Mouse (Mus musculus) intestine, embryonic 16.5 days (tissue): ENCODE data around the gene Hoxa9. TPM values are rescaled to one million over a fixed set of nuclear protein-coding genes. Genes with fewer than 3 reads are reported as not detected.

Source experiments
- ATAC-seq: fragments of 200-750 bp; cut with Nextera tagmentation; 2 replicates; pipeline ENCODE4 v1.8.0; 2017; ENCODE audit warnings: moderate TSS enrichment, moderate library complexity
- H3K27ac ChIP-seq: fragments of 300-500 bp; sonication (generic); 2 replicates; pipeline ENCODE4 v1.5.1; 2014; ENCODE audit warnings: mild to moderate bottlenecking, low read length
- H3K27me3 ChIP-seq: fragments of 300-500 bp; sonication (generic); replicated peaks from 2 replicates; pipeline ENCODE4 v1.6.1; 2014; ENCODE audit warnings: low read length, control low read depth, mixed read lengths; ENCODE audit not compliant: control insufficient read depth, insufficient read depth
- H3K36me3 ChIP-seq: fragments of 300-500 bp; sonication (generic); 2 replicates; pipeline ENCODE4 v1.6.1; 2014; ENCODE audit warnings: low read length, control low read depth; ENCODE audit not compliant: control insufficient read depth, insufficient read depth
- H3K4me1 ChIP-seq: fragments of 300-500 bp; sonication (generic); 2 replicates; pipeline ENCODE4 v1.6.1; 2014; ENCODE audit warnings: low read length, control low read depth, mixed read lengths; ENCODE audit not compliant: control insufficient read depth, insufficient read depth
- H3K4me2 ChIP-seq: fragments of 300-500 bp; sonication (generic); 2 replicates; pipeline ENCODE4 v1.6.1; 2014; ENCODE audit warnings: low read depth, low read length, control low read depth
- H3K4me3 ChIP-seq: fragments of 300-500 bp; sonication (generic); 2 replicates; pipeline ENCODE4 v1.5.1; 2014; ENCODE audit warnings: mild to moderate bottlenecking, low read length
- H3K9ac ChIP-seq: fragments of 300-500 bp; sonication (generic); 2 replicates; pipeline ENCODE4 v1.6.1; 2014; ENCODE audit warnings: low read depth, low read length
- H3K9me3 ChIP-seq: fragments of 300-500 bp; sonication (generic); 2 replicates; pipeline ENCODE4 v1.6.1; 2016; ENCODE audit warnings: low read length, control low read depth; ENCODE audit not compliant: control insufficient read depth
- WGBS: fragments of 180-500 bp; shearing (Covaris S2); extraction: QIAGEN DNeasy Blood & Tissue Kit; methylation state at CpG from one replicate; pipeline ENCODE4 v1.1.7; 2014; 5-methylcytosine and 5-hydroxymethylcytosine counted together
- polyA plus RNA-seq: library from polyadenylated mRNA; unstranded; fragments of >200 nt; fragmentation: Nextera tagmentation; extraction: Ambion mirVana; gene quantifications from 2 replicates; pipeline ENCODE4 v1.2.1, GENCODE M21; 2015

The Hoxa9 gene
- polyA plus RNA-seq, 1 experiment from 2014 or later, result 3.2 TPM

- 40% methylated on average over 1 of the region's 1 CpGs for WGBS
- peak; percentile 34; the same call in 1 of the 2 replicates for ATAC-seq
- Histone ChIP-seq H3K36me3 (no peaks in the 10 kb centered on the region), H3K4me1 (peaks cover 51% of the 10 kb centered on the region), H3K9me3 (no peaks in the 10 kb centered on the region), H3K27me3 (peaks cover 8% of the 10 kb centered on the region), H3K9ac (peak overlapping the region; percentile 53), H3K27ac (peak overlapping the region; percentile 86), H3K4me3 (0 out of 2 replicates have a peak overlapping the region, but pooled peaks have one; percentile 8), H3K4me2 (peak overlapping the region; percentile 43)
Measured at GRCm38 (mm10) chr6:52182793-52183192, 48.1 kb downstream of the Hoxa9 start.

GRCm38 (mm10) chr6:52182030-52182429, 48.9 kb downstream of the Hoxa9 start:
- 50% methylated on average over 2 of the region's 2 CpGs for WGBS
- peaks cover 58% of the 10 kb centered on the region for H3K4me1 ChIP-seq

GRCm38 (mm10) chr6:52180726-52181125, 50.2 kb downstream of the Hoxa9 start:
- peak overlapping the region; percentile 61 for H3K27ac ChIP-seq
- H3K4me1 ChIP-seq, result peaks cover 60% of the 10 kb centered on the region
- peaks cover 8% of the 10 kb centered on the region for H3K27me3 ChIP-seq
- peak overlapping the region; percentile 79 for H3K9ac ChIP-seq
- H3K4me2 ChIP-seq, result peak overlapping the region; percentile 82
- H3K36me3 ChIP-seq, result no peaks in the 10 kb centered on the region
- H3K4me3 ChIP-seq, result peak overlapping the region; percentile 63
- WGBS, result 42% methylated on average over 3 of the region's 3 CpGs
- no peak for ATAC-seq
- H3K9me3 ChIP-seq, result no peaks in the 10 kb centered on the region

More at GRCm38 (mm10) chr6:52182030-52182429, 48.9 kb downstream of the Hoxa9 start:
- peaks cover 8% of the 10 kb centered on the region for H3K27me3 ChIP-seq
- H3K36me3 ChIP-seq, result no peaks in the 10 kb centered on the region
- no peak overlapping the region for H3K4me3 ChIP-seq
- ATAC-seq, result no peak
- no peaks in the 10 kb centered on the region for H3K9me3 ChIP-seq
- no peak overlapping the region for H3K4me2 ChIP-seq
- no peak overlapping the region for H3K27ac ChIP-seq
- H3K9ac ChIP-seq, result 0 out of 2 replicates have a peak overlapping the region, but pooled peaks have one; percentile 79

GRCm38 (mm10) chr6:52180213-52180710, 50.6 kb downstream of the Hoxa9 start:
- no peak for ATAC-seq
- peaks cover 8% of the 10 kb centered on the region for H3K27me3 ChIP-seq
- peak overlapping the region; percentile 82 for H3K4me2 ChIP-seq
- H3K27ac ChIP-seq, result peak overlapping the region; percentile 61
- H3K36me3 ChIP-seq, result no peaks in the 10 kb centered on the region
- peak overlapping the region; percentile 63 for H3K4me3 ChIP-seq
- no peaks in the 10 kb centered on the region for H3K9me3 ChIP-seq
- peak overlapping the region; percentile 79 for H3K9ac ChIP-seq
- peaks cover 55% of the 10 kb centered on the region for H3K4me1 ChIP-seq
- 43% methylated on average over 11 of the region's 11 CpGs for WGBS

- Histone ChIP-seq H3K4me1 (peaks cover 50% of the 10 kb centered on the region), H3K36me3 (no peaks in the 10 kb centered on the region), H3K27ac (peak overlapping the region; percentile 61), H3K9ac (peak overlapping the region; percentile 79), H3K9me3 (no peaks in the 10 kb centered on the region), H3K4me3 (peak overlapping the region; percentile 63), H3K4me2 (peak overlapping the region; percentile 82), H3K27me3 (peaks cover 8% of the 10 kb centered on the region)
- 36% methylated on average over 10 of the region's 10 CpGs for WGBS
- no peak for ATAC-seq
Measured at GRCm38 (mm10) chr6:52179690-52180089, 51.2 kb downstream of the Hoxa9 start.

- peaks cover 44% of the 10 kb centered on the region for H3K4me1 ChIP-seq
- peak overlapping the region; percentile 63 for H3K4me3 ChIP-seq
- peaks cover 8% of the 10 kb centered on the region for H3K27me3 ChIP-seq
- no peaks in the 10 kb centered on the region for H3K9me3 ChIP-seq
- no peaks in the 10 kb centered on the region for H3K36me3 ChIP-seq
- WGBS, result 37% methylated on average over 4 of the region's 4 CpGs
- H3K27ac ChIP-seq, result peak overlapping the region; percentile 61
- peak overlapping the region; percentile 79 for H3K9ac ChIP-seq
- ATAC-seq, result no peak
- peak overlapping the region; percentile 82 for H3K4me2 ChIP-seq
Measured at GRCm38 (mm10) chr6:52178918-52179665, 51.8 kb downstream of the Hoxa9 start.

GRCm38 (mm10) chr6:52177806-52178205, 53.1 kb downstream of the Hoxa9 start:
- H3K9me3 ChIP-seq, result no peaks in the 10 kb centered on the region
- peaks cover 34% of the 10 kb centered on the region for H3K4me1 ChIP-seq
- H3K27ac ChIP-seq, result peak overlapping the region; percentile 96
- ATAC-seq, result no peak
- H3K36me3 ChIP-seq, result no peaks in the 10 kb centered on the region
- H3K4me2 ChIP-seq, result peak overlapping the region; percentile 82
- peaks cover 8% of the 10 kb centered on the region for H3K27me3 ChIP-seq
- H3K4me3 ChIP-seq, result peak overlapping the region; percentile 63
- peak overlapping the region; percentile 79 for H3K9ac ChIP-seq
- WGBS, result 11% methylated on average over 9 of the region's 9 CpGs

GRCm38 (mm10) chr6:52177061-52177735, 53.7 kb downstream of the Hoxa9 start, which contains the start of gene 5730596B20Rik:
5730596B20Rik (plus strand) TSS chr6:52177498.
- peak within 1 kb of the TSS; percentile 82 for H3K4me2 ChIP-seq
- peak within 1 kb of the TSS; percentile 63 for H3K4me3 ChIP-seq
- H3K36me3 ChIP-seq, result no peaks in the 10 kb centered on the region
- H3K27ac ChIP-seq, result peak within 1 kb of the TSS; percentile 96
- no peak for ATAC-seq
- peaks cover 41% of the 10 kb centered on the region for H3K4me1 ChIP-seq
- no peaks in the 10 kb centered on the region for H3K9me3 ChIP-seq
- 2% methylated on average over 36 of the region's 36 CpGs for WGBS
- peaks cover 8% of the 10 kb centered on the region for H3K27me3 ChIP-seq
- peak within 1 kb of the TSS; percentile 79 for H3K9ac ChIP-seq

GRCm38 (mm10) chr6:52176391-52176790, 54.5 kb downstream of the Hoxa9 start:
- peaks cover 35% of the 10 kb centered on the region for H3K4me1 ChIP-seq
- H3K27ac ChIP-seq, result peak overlapping the region; percentile 96
- ATAC-seq, result no peak; the same call in 1 of the 2 replicates
- no peaks in the 10 kb centered on the region for H3K36me3 ChIP-seq
- H3K27me3 ChIP-seq, result peaks cover 6% of the 10 kb centered on the region; the same call in 1 of the 2 replicates
- peak overlapping the region; percentile 82 for H3K4me2 ChIP-seq
- WGBS, result 2% methylated on average over 6 of the region's 6 CpGs
- peak overlapping the region; percentile 63 for H3K4me3 ChIP-seq
- H3K9ac ChIP-seq, result peak overlapping the region; percentile 79
- no peaks in the 10 kb centered on the region for H3K9me3 ChIP-seq
